Mouse (Mus musculus): ENCODE data around the gene Rere.

DNA sequence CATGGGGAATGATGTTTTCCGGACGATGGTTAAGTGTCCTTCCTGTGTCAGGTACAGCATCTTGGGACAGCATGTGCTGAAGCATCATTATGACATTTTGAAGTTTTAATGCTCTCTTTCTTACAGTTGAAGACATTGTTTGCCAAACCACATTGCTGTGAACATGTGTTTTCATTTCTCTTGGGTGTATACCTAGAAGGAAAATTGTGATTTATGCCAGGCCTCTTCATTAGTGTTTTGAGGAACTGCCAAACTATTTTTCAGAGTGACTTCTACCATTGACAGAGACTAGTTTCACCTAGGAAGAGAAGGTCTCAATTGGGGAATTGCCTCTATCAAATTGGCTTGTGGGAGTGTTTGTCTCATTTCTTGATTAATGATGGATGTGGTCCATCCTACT, 44.6 kb downstream of the Rere start:
- TF ChIP-seq CTCF (IDR thresholded peaks at IDR 0.05; ENCODE audit: borderline replicate concordance, extremely low read depth, insufficient read depth, insufficient read length) (no peak), POLR2A (IDR thresholded peaks at IDR 0.05; ENCODE audit: borderline replicate concordance, extremely low read depth, insufficient read depth, insufficient read length, poor library complexity, severe bottlenecking) (no peak)
